In genomic region chr8:83974521-83974920, GRCm38 (mm10) we compare ENCODE assay signal across 9 mouse cellular contexts. TPM values are rescaled to one million over a fixed set of nuclear protein-coding genes. Genes with fewer than 3 reads are reported as not detected.
DNase-seq lines count a peak whose midpoint lies in the region; ATAC-seq lines count a peak whose summit lies in the region.
"Had no signal": no experiment of that assay in that cellular context is flagged by ENCODE, and none has a peak within 500 bp of the region (broad histone marks: within the 10 kb centered on the region; RNA-seq: fewer than 3 reads in every experiment).

No protein-coding gene starts in this region.

- peaks cover 6% of the 10 kb centered on the region for H3K36me3 ChIP-seq in heart, embryonic 11.5 days (ENCODE audit: control insufficient read depth, insufficient read depth, low read length)
- H3K36me3 ChIP-seq in lung, embryonic 16.5 days (ENCODE audit: control insufficient read depth, insufficient read depth, low read length), result peaks cover 2% of the 10 kb centered on the region

- ATAC-seq in heart, embryonic 11.5 days (replicated peaks; ENCODE audit: insufficient number of reproducible peaks, low FRiP score, low TSS enrichment), result no peak
- ATAC-seq in lung, embryonic 16.5 days (ENCODE audit: low read depth), result no peak

- DNase-seq in heart, postnatal 4 days, result no peak
- DNase-seq in testis, postnatal 10 days (ENCODE audit: low spot score), result peak; percentile 39
- no peak for DNase-seq in testis, postnatal 14 days (ENCODE audit: low spot score)
- DNase-seq in frontal cortex, postnatal 10 days (ENCODE audit: low spot score in 2 of 2), result no peak
- DNase-seq in right cerebral cortex, postnatal 36 days (ENCODE audit: low spot score in 2 of 2), result no peak
- no peak for DNase-seq in adrenal gland, postnatal 4 days (ENCODE audit: low spot score in 2 of 2)

- no peaks in the 10 kb centered on the region for H3K27me3 ChIP-seq in heart, embryonic 11.5 days (ENCODE audit: control insufficient read depth, insufficient read depth, low read length)
- H3K27me3 ChIP-seq in lung, embryonic 16.5 days (ENCODE audit: control insufficient read depth, insufficient read depth, low read depth, low read length), result no peaks in the 10 kb centered on the region

- H3K4me3 ChIP-seq in heart, embryonic 11.5 days (ENCODE audit: low read depth, low read length), result no peak overlapping the region; the same call in 1 of the 2 replicates
- peak overlapping the region; percentile 86; the same call in 1 of the 2 replicates for H3K4me3 ChIP-seq in lung, embryonic 16.5 days (ENCODE audit: low read length)

- no peaks in the 10 kb centered on the region for H3K9me3 ChIP-seq in heart, embryonic 11.5 days (replicated peaks; ENCODE audit: control insufficient read depth, low read length)
- no peaks in the 10 kb centered on the region for H3K9me3 ChIP-seq in lung, embryonic 16.5 days (ENCODE audit: control insufficient read depth, low read length)

- H3K27ac ChIP-seq in heart, embryonic 11.5 days (ENCODE audit: low read depth, low read length), result no peak overlapping the region
- 0 out of 2 replicates have a peak overlapping the region, but pooled peaks have one; percentile 28 for H3K27ac ChIP-seq in lung, embryonic 16.5 days (ENCODE audit: low read length)

- H3K4me1 ChIP-seq in heart, embryonic 11.5 days (ENCODE audit: control insufficient read depth, insufficient read depth, low read length), result peaks cover 44% of the 10 kb centered on the region
- peaks cover 30% of the 10 kb centered on the region for H3K4me1 ChIP-seq in lung, embryonic 16.5 days (replicated peaks; ENCODE audit: control insufficient read depth, insufficient read depth, low read length)

- H3K9ac ChIP-seq in heart, embryonic 11.5 days (ENCODE audit: low read depth, low read length), result 0 out of 2 replicates have a peak overlapping the region, but pooled peaks have one; percentile 16
- no peak overlapping the region for H3K9ac ChIP-seq in lung, embryonic 16.5 days (ENCODE audit: low read length)

- peak overlapping the region; percentile 90 for H3K4me2 ChIP-seq in heart, embryonic 11.5 days
- H3K4me2 ChIP-seq in lung, embryonic 16.5 days (ENCODE audit: low read depth, low read length), result peak overlapping the region; percentile 79

- WGBS in heart, embryonic 11.5 days (ENCODE audit: insufficient replicate concordance), result 65% methylated on average over 4 of the region's 4 CpGs
- WGBS in lung, embryonic 16.5 days, result 59% methylated on average over 4 of the region's 4 CpGs

RNA-seq across cellular contexts. Expression of gene Prkaca, which starts 1.7 kb away (rescaled TPM):
- polyA plus RNA-seq in heart, embryonic 11.5 days (2014; fragmentation: Nextera tagmentation; extraction: Ambion mirVana), result 136 and 139 TPM in 2 replicates
- 100 to 1,000 TPM; 389 to 405 TPM for total RNA-seq in heart, postnatal 4 days (2021)
- 103 and 133 TPM in 2 replicates for polyA plus RNA-seq in lung, embryonic 16.5 days (2015; fragmentation: Nextera tagmentation; extraction: Ambion mirVana)
- total RNA-seq in adrenal gland, postnatal 4 days (2021), result 100 to 1,000 TPM; 225 to 237 TPM

RNA-seq across cellular contexts. Expression of gene Asf1b, which starts 19.2 kb away (rescaled TPM):
- polyA plus RNA-seq in heart, embryonic 11.5 days (2014; fragmentation: Nextera tagmentation; extraction: Ambion mirVana), result 69.4 and 72.2 TPM in 2 replicates
- 10 to 100 TPM; 25.8 to 26.1 TPM for total RNA-seq in heart, postnatal 4 days (2021)
- polyA plus RNA-seq in lung, embryonic 16.5 days (2015; fragmentation: Nextera tagmentation; extraction: Ambion mirVana), result 76.7 and 82.8 TPM in 2 replicates
- 10 to 100 TPM; 16.9 to 20.1 TPM for total RNA-seq in adrenal gland, postnatal 4 days (2021)

RNA-seq across cellular contexts. Expression of gene Gm10644, which starts 19.5 kb away (rescaled TPM):
- 0.58 and 0.76 TPM in 2 replicates for polyA plus RNA-seq in heart, embryonic 11.5 days (2014; fragmentation: Nextera tagmentation; extraction: Ambion mirVana)
- total RNA-seq in heart, postnatal 4 days (2021), result under 1 TPM; 0.27 to 0.41 TPM
- polyA plus RNA-seq in lung, embryonic 16.5 days (2015; fragmentation: Nextera tagmentation; extraction: Ambion mirVana), result 0.69 and 1.1 TPM in 2 replicates
- under 1 TPM; 0.62 to 0.70 TPM for total RNA-seq in adrenal gland, postnatal 4 days (2021)

RNA-seq across cellular contexts. Expression of gene Samd1, which starts 23.0 kb away (rescaled TPM):
- 8.1 and 10.1 TPM in 2 replicates for polyA plus RNA-seq in heart, embryonic 11.5 days (2014; fragmentation: Nextera tagmentation; extraction: Ambion mirVana)
- 10 to 100 TPM; 36.6 to 42.9 TPM for total RNA-seq in heart, postnatal 4 days (2021)
- 8.4 and 11.0 TPM in 2 replicates for polyA plus RNA-seq in lung, embryonic 16.5 days (2015; fragmentation: Nextera tagmentation; extraction: Ambion mirVana)
- total RNA-seq in adrenal gland, postnatal 4 days (2021), result 10 to 100 TPM; 57.6 to 63.1 TPM

RNA-seq across cellular contexts. Expression of gene 1700067K01Rik, which starts 26.8 kb away (rescaled TPM):
- 0.42 and 0.52 TPM in 2 replicates for polyA plus RNA-seq in heart, embryonic 11.5 days (2014; fragmentation: Nextera tagmentation; extraction: Ambion mirVana)
- under 1 TPM in 1 of 2 experiments, not detected in 1; 0.83 TPM for total RNA-seq in heart, postnatal 4 days (2021)
- 0.55 and 1.1 TPM in 2 replicates for polyA plus RNA-seq in lung, embryonic 16.5 days (2015; fragmentation: Nextera tagmentation; extraction: Ambion mirVana)
- under 1 TPM; 0.62 to 0.76 TPM for total RNA-seq in adrenal gland, postnatal 4 days (2021)
- total RNA-seq: gastrocnemius, adult 8-10 months had no signal
